Mouse (Mus musculus) G1E (cell line): ENCODE measurements around the gene Nek9.

Experiments used
- CTCF ChIP-seq: IDR thresholded peaks from 2 replicates; pipeline ENCODE4 v1.5.1; 2012; ENCODE audit warnings: low read depth, low read length, inconsistent platforms, mixed read lengths
- GATA1 ChIP-seq: IDR thresholded peaks from 2 replicates; pipeline ENCODE4 v1.6.1; 2012; ENCODE audit warnings: borderline replicate concordance, low read length, inconsistent platforms, mixed read lengths
- POLR2AphosphoS5 ChIP-seq: IDR thresholded peaks from 2 replicates; pipeline ENCODE4 v1.6.1; 2012; ENCODE audit warnings: low read depth, low read length, inconsistent platforms; ENCODE audit not compliant: insufficient replicate concordance
- TAL1 ChIP-seq: conservative IDR thresholded peaks from 2 replicates; pipeline ENCODE4 v1.6.1; 2012; ENCODE audit warnings: low read depth, low read length, inconsistent platforms, mixed read lengths

- TF ChIP-seq TAL1 (no peak), CTCF (no peak), POLR2AphosphoS5 (no peak), GATA1 (no peak)
Observed at GRCm38 (mm10) chr12:85380942-85381341, 41.8 kb upstream of the Nek9 start.
